Mouse (Mus musculus): ENCODE measurements around the gene Slc2a13.

DNA sequence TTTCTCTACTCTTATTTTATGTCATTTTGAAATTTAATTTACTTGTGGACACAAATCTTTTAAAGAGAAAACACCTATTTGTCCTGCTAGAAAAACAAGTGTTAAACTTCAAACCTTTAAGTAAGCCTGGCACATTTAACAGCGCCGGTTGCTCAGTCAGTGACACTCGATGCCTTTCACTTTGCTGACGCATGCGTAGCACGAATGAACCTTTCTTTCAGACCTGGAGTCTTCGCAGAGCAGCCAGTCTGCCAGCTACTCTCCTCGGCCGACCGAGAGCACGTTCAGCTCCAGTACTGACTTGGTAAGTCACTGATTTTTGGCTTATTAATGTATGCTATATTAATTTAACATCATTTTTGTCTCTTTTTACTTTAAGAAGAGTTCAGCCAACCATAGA lies 315.9 kb downstream of the Slc2a13 start:
- TF ChIP-seq GATA1 (IDR thresholded peaks at IDR 0.05; ENCODE audit: borderline replicate concordance, low read length) (no peak), FLI1 (IDR thresholded peaks at IDR 0.05; ENCODE audit: low read length) (no peak)
